Mouse (Mus musculus): Measurements from ENCODE around the gene Gm17555. TPM values are rescaled to one million over a fixed set of nuclear protein-coding genes. Genes with fewer than 3 reads are reported as not detected.

Gm17555 gene
- polyA plus RNA-seq (2015; fragmentation: Illumina TruSeq; extraction: RNeasy Lipid Tissue Mini Kit (QIAGEN cat#74804); ENCODE audit: low read depth, low replicate concordance) = not detected

DNA sequence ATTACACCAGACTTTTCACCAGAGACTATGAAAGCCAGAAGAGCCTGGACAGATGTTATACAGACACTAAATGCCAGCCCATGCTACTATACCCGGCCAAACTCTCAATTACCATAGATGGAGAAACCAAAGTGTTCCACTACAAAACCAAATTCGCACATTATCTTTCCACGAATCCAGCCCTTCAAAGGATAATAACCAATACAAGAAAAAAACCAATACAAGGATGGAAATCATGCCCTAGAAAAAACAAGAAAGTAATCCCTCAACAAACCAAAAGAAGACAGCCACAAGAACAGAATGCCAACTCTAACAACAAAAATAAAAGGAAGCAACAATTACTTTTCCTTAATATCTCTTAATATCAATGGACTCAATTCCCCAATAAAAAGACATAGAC is at the start of gene Gm17555:
Gene Gm17555 (plus strand): TSS at position 301 of the 400 bp plus-strand sequence.

Other genes starting within 250 kb of the Gm17555 start
- 0.88 TPM for gene Fgf7, start 180.4 kb upstream of the Gm17555 start, polyA plus RNA-seq (2015; fragmentation: Illumina TruSeq; extraction: RNeasy Lipid Tissue Mini Kit (QIAGEN cat#74804); ENCODE audit: low read depth, low replicate concordance)
- gene Fam227b, start 63.1 kb upstream of the Gm17555 start, polyA plus RNA-seq (2015; fragmentation: Illumina TruSeq; extraction: RNeasy Lipid Tissue Mini Kit (QIAGEN cat#74804); ENCODE audit: low read depth, low replicate concordance) = not detected
- 14.9 TPM for gene Dtwd1, start 63.0 kb upstream of the Gm17555 start, polyA plus RNA-seq (2015; fragmentation: Illumina TruSeq; extraction: RNeasy Lipid Tissue Mini Kit (QIAGEN cat#74804); ENCODE audit: low read depth, low replicate concordance)